Mouse (Mus musculus) lung, embryonic 14.5 days (tissue): ENCODE measurements at regions not wholly inside any gene's neighbourhood (a gene's known extent, or its start where the extent isn't known, plus 50 kb on each side); places are given as distances from the start of the nearest gene placed in this dataset.
A peak's percentile ranks its signal among the peaks of the same experiment; 100 is the strongest.

ENCODE experiments used
- ATAC-seq: fragments of 200-750 bp; cut with Nextera tagmentation; 2 replicates; pipeline ENCODE4 v1.8.0; 2017; ENCODE audit warnings: mild to moderate bottlenecking, moderate TSS enrichment, moderate library complexity; ENCODE audit not compliant: insufficient read depth
- DNase-seq: peaks from one replicate; pipeline ENCODE4 v3.0.0-alpha.2; 2015
- H3K27ac ChIP-seq: fragments of 300-500 bp; sonication (generic); 2 replicates; pipeline ENCODE4 v1.5.1; 2014; ENCODE audit warnings: low read depth, mild to moderate bottlenecking, moderate library complexity
- H3K27me3 ChIP-seq: fragments of 300-500 bp; sonication (generic); 2 replicates; pipeline ENCODE4 v1.6.1; 2014; ENCODE audit warnings: low read length, control low read depth; ENCODE audit not compliant: insufficient read depth
- H3K36me3 ChIP-seq: fragments of 300-500 bp; sonication (generic); 2 replicates; pipeline ENCODE4 v1.6.1; 2014; ENCODE audit warnings: control low read depth; ENCODE audit not compliant: insufficient read depth
- H3K4me1 ChIP-seq: fragments of 300-500 bp; sonication (generic); 2 replicates; pipeline ENCODE4 v1.6.1; 2014; ENCODE audit warnings: antibody characterized with exemption, control low read depth; ENCODE audit not compliant: insufficient read depth
- H3K4me2 ChIP-seq: fragments of 300-500 bp; sonication (generic); 2 replicates; pipeline ENCODE4 v1.6.1; 2014; ENCODE audit warnings: mild to moderate bottlenecking
- H3K4me3 ChIP-seq: fragments of 300-500 bp; sonication (generic); 2 replicates; pipeline ENCODE4 v1.5.1; 2014; ENCODE audit warnings: low read depth, low read length
- H3K9ac ChIP-seq: fragments of 300-500 bp; sonication (generic); 2 replicates; pipeline ENCODE4 v1.6.1; 2014
- H3K9me3 ChIP-seq: fragments of 300-500 bp; sonication (generic); 2 replicates; pipeline ENCODE4 v1.6.1; 2016; ENCODE audit warnings: low read depth, low read length, control low read depth
- CTCF ChIP-seq: IDR thresholded peaks from 2 replicates; pipeline ENCODE4 v1.5.1; 2016; ENCODE audit warnings: antibody characterized with exemption, low read depth
- WGBS: fragments of 180-500 bp; shearing (Covaris S2); extraction: QIAGEN DNeasy Blood & Tissue Kit; methylation state at CpG from one replicate; pipeline ENCODE4 v1.1.7; 2014; 5-methylcytosine and 5-hydroxymethylcytosine counted together

- Histone ChIP-seq H3K4me2 (no peak overlapping the region), H3K27me3 (no peaks in the 10 kb centered on the region), H3K4me1 (no peaks in the 10 kb centered on the region), H3K9me3 (no peaks in the 10 kb centered on the region), H3K9ac (no peak overlapping the region), H3K27ac (no peak overlapping the region), H3K36me3 (no peaks in the 10 kb centered on the region), H3K4me3 (no peak overlapping the region)
- WGBS: 52% methylated on average over 7 of the region's 7 CpGs
- DNase-seq (no peak), ATAC-seq (no peak)
- TF ChIP-seq CTCF: no peak
Observed at GRCm38 (mm10) chr9:41321521-41321920, 160.0 kb upstream of the Ubash3b start.

GRCm38 (mm10) chr9:41319066-41319465 is 157.6 kb upstream of the Ubash3b start:
- no peak overlapping the region for H3K9ac ChIP-seq
- TF ChIP-seq CTCF: no peak
- WGBS: 29% methylated on average over 2 of the region's 2 CpGs
- no peak overlapping the region for H3K4me2 ChIP-seq
- no peak overlapping the region for H3K4me3 ChIP-seq
- H3K4me1 ChIP-seq: no peaks in the 10 kb centered on the region
- peak; percentile 94 for ATAC-seq
- H3K27ac ChIP-seq: no peak overlapping the region
- H3K27me3 ChIP-seq: no peaks in the 10 kb centered on the region
- H3K9me3 ChIP-seq: no peaks in the 10 kb centered on the region
- peak; percentile 89 for DNase-seq
- no peaks in the 10 kb centered on the region for H3K36me3 ChIP-seq

GRCm38 (mm10) chr9:41306229-41306628 is 144.7 kb upstream of the Ubash3b start:
- Histone ChIP-seq H3K36me3 (no peaks in the 10 kb centered on the region), H3K27ac (no peak overlapping the region), H3K4me2 (no peak overlapping the region), H3K4me1 (no peaks in the 10 kb centered on the region), H3K4me3 (no peak overlapping the region), H3K27me3 (no peaks in the 10 kb centered on the region), H3K9ac (no peak overlapping the region), H3K9me3 (no peaks in the 10 kb centered on the region)
- ATAC-seq: no peak
- TF ChIP-seq CTCF: no peak
- no peak for DNase-seq

DNA sequence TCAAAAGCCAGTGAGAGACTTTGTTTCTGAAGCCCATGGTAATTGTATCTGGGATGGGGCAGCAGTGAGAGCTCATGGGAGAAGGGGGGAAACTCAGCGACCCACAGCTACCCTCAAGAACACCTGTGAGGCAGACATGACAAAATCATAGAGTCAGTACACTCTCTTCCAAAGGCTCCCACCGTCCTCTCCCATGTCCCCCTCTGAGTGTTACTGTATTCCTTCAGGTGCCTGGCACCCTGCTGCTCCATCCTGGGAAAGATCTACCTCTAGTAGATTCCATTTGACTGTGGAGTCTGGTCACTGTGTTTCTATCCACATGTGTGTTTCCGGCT is 142.0 kb upstream of the Ubash3b start:
- Histone ChIP-seq H3K27me3 (no peaks in the 10 kb centered on the region), H3K9me3 (no peaks in the 10 kb centered on the region), H3K4me3 (no peak overlapping the region), H3K36me3 (no peaks in the 10 kb centered on the region), H3K4me1 (no peaks in the 10 kb centered on the region), H3K27ac (no peak overlapping the region), H3K9ac (no peak overlapping the region), H3K4me2 (no peak overlapping the region)
- DNase-seq: no peak
- no peak for TF ChIP-seq CTCF
- ATAC-seq: no peak
- WGBS: 61% methylated on average over 3 of the region's 3 CpGs

DNA sequence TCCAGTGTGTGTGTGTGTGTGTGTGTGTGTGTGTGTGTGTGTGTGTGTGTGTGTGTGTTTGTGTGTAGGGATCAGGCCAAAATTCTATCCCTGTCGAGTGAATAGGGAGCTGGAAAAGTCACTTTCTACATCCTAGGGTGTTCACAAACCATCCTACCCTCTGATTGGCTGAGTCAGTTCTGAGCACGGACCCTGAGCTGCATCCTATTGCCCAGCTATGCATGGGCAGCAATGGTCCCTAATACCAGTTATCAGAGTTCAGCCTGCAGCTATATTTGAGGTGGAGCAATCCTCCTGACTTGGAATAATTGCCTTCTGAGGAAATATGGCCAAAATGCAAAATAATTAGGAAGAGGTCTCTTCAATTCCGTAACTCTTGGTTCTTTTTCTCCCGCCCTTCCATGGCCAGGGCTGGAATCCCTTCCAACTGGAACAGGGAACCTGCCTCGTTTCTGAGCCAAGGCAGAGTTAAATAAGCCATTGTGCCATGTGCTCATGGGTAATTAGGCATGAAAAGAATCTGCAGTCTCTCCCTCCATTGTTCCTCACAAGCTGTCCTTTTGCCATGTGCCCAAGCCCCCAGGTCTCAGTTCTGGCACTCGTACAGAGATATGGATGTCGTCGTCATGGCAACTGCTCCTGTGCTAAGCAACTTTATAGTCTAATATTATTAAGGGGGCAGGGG is 141.5 kb upstream of the Ubash3b start:
- no peak for ATAC-seq
- no peaks in the 10 kb centered on the region for H3K4me1 ChIP-seq
- no peak overlapping the region for H3K9ac ChIP-seq
- no peak overlapping the region for H3K27ac ChIP-seq
- no peaks in the 10 kb centered on the region for H3K36me3 ChIP-seq
- H3K4me3 ChIP-seq: no peak overlapping the region
- no peak for TF ChIP-seq CTCF
- H3K4me2 ChIP-seq: no peak overlapping the region
- 64% methylated on average over 8 of the region's 8 CpGs for WGBS
- DNase-seq: peak; percentile 19
- no peaks in the 10 kb centered on the region for H3K9me3 ChIP-seq
- no peaks in the 10 kb centered on the region for H3K27me3 ChIP-seq

DNA sequence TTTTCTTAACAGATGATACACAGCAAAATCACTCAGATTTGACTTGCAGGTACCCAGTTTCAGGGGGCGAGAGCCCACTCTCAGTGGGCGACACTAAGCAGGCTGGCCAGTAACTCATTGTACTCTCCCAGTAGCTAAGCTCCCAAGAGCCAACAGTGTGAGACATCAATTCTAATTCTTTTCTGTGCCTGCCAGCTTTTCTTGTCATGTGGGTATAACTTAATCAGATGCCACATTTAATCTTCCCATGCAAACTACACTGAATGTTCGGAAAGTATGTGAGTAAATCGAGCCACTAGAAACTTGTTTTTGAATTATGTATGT is 124.6 kb upstream of the Ubash3b start:
- no peaks in the 10 kb centered on the region for H3K36me3 ChIP-seq
- no peak overlapping the region for H3K4me2 ChIP-seq
- no peak for TF ChIP-seq CTCF
- no peak overlapping the region for H3K27ac ChIP-seq
- H3K9ac ChIP-seq: no peak overlapping the region
- H3K9me3 ChIP-seq: no peaks in the 10 kb centered on the region
- ATAC-seq (no peak), DNase-seq (no peak)
- no peak overlapping the region for H3K4me3 ChIP-seq
- H3K4me1 ChIP-seq: no peaks in the 10 kb centered on the region
- 91% methylated on average over 4 of the region's 4 CpGs for WGBS
- H3K27me3 ChIP-seq: no peaks in the 10 kb centered on the region

DNA sequence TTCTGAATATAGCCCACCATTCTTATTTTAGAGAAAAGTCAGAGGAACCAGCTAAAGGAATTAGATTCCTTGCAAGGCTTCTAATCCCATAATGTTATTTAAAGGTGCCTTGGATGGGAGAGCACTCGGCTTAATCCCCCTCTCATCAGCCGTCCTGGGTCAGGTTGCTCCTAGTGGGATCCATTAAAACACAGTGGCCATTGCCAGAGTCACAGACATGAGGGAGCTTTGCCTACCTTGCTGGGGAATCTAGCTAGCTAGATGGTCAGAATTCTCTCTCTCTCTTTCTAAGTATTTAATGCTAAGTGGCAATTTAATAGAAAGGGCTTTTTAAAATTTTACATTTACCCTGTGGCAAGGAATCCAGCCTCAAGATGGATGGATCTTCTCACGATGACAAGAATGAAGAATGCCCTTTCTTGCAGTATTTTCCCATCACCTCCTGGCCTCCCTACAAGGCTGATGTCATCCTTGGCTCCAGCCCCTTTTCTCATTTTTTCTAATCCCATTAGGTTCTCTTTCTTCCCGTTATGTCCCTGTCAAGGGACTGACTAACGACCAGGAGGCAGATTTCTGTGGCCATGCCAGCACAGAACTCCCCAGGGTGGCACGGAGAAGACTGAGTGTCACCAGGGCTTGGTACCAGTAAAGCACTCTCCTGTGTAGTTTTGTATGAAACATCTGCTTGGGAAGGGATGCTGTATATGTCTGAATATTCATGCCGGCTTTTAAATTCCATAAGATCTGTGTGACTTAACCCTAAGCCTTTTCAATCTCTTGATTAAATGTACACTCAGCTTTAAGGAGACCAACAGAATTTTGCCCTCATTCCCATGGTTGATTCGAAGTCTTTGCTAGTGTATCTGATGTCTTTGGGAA is 124.0 kb upstream of the Ubash3b start:
- H3K27ac ChIP-seq: no peak overlapping the region
- ATAC-seq: no peak
- WGBS: 38% methylated on average over 8 of the region's 8 CpGs

More for the DNA sequence above, 124.0 kb upstream of the Ubash3b start:
- no peaks in the 10 kb centered on the region for H3K27me3 ChIP-seq
- no peak overlapping the region for H3K9ac ChIP-seq
- no peaks in the 10 kb centered on the region for H3K9me3 ChIP-seq
- TF ChIP-seq CTCF: no peak
- H3K36me3 ChIP-seq: no peaks in the 10 kb centered on the region
- DNase-seq: no peak
- H3K4me2 ChIP-seq: no peak overlapping the region
- H3K4me3 ChIP-seq: no peak overlapping the region
- no peaks in the 10 kb centered on the region for H3K4me1 ChIP-seq
